Mouse (Mus musculus) CD4-positive, CD25-positive, alpha-beta regulatory T cell, adult 4 months (primary cell): ENCODE results near the gene Dnase1l3. TPM values are rescaled to one million over a fixed set of nuclear protein-coding genes. Genes with fewer than 3 reads are reported as not detected.

Source experiments
- ATAC-seq: one replicate; pipeline ENCODE4 v1.8.0; 2017
- polyA plus RNA-seq, 2 experiments: library from polyadenylated mRNA; unstranded; fragments of 100-300 nt; shearing (Covaris generic); gene quantifications; one replicate each; pipeline ENCODE4 v1.2.1; 2017

Dnase1l3 gene
- polyA plus RNA-seq, 2 experiments from 2014 or later: 4.6 to 8.5 TPM

GRCm38 (mm10) chr14:7975177-7975576 lies 19.2 kb downstream of the Dnase1l3 start:
- no peak for ATAC-seq

GRCm38 (mm10) chr14:7974643-7975042 lies 19.7 kb downstream of the Dnase1l3 start:
- no peak for ATAC-seq

GRCm38 (mm10) chr14:7971889-7972493 lies 22.4 kb downstream of the Dnase1l3 start:
- no peak for ATAC-seq

- peak; percentile 93 for ATAC-seq
Observed at GRCm38 (mm10) chr14:7964219-7964889, 30.0 kb downstream of the Dnase1l3 start.

- ATAC-seq: no peak
Observed at GRCm38 (mm10) chr14:7963160-7963559, 31.2 kb downstream of the Dnase1l3 start.

GRCm38 (mm10) chr14:7962626-7963025 lies 31.7 kb downstream of the Dnase1l3 start:
- no peak for ATAC-seq

- ATAC-seq: no peak
Observed at GRCm38 (mm10) chr14:7961714-7962113, 32.7 kb downstream of the Dnase1l3 start.

GRCm38 (mm10) chr14:7960616-7961015 lies 33.8 kb downstream of the Dnase1l3 start:
- ATAC-seq: no peak

GRCm38 (mm10) chr14:7957049-7957448 lies 37.3 kb downstream of the Dnase1l3 start, which contains the start of gene Gm45521:
Gene Gm45521, plus strand, starts transcription at chr14:7957288.
- ATAC-seq: no peak

- ATAC-seq: no peak
Observed at GRCm38 (mm10) chr14:7956427-7956826, 37.9 kb downstream of the Dnase1l3 start.

- ATAC-seq: no peak
Observed at GRCm38 (mm10) chr14:7954071-7954471, 40.3 kb downstream of the Dnase1l3 start.

- ATAC-seq: no peak
Observed at GRCm38 (mm10) chr14:7952610-7953254, 41.6 kb downstream of the Dnase1l3 start.

- ATAC-seq: no peak
Observed at GRCm38 (mm10) chr14:7951234-7951633, 43.1 kb downstream of the Dnase1l3 start.

GRCm38 (mm10) chr14:7945261-7945660 lies 49.1 kb downstream of the Dnase1l3 start:
- ATAC-seq: no peak

- no peak for ATAC-seq
Observed at GRCm38 (mm10) chr14:7944349-7945039, 49.9 kb downstream of the Dnase1l3 start.

GRCm38 (mm10) chr14:7943801-7944135 lies 50.6 kb downstream of the Dnase1l3 start:
- ATAC-seq: no peak

- ATAC-seq: no peak
Observed at GRCm38 (mm10) chr14:7943101-7943800, 51.1 kb downstream of the Dnase1l3 start.

GRCm38 (mm10) chr14:7941413-7941812 lies 53.0 kb downstream of the Dnase1l3 start:
- ATAC-seq: no peak

GRCm38 (mm10) chr14:7938809-7939784 lies 55.3 kb downstream of the Dnase1l3 start:
- ATAC-seq: no peak

- ATAC-seq: no peak
Observed at GRCm38 (mm10) chr14:7937052-7937630, 57.2 kb downstream of the Dnase1l3 start.

GRCm38 (mm10) chr14:7934166-7934565 lies 60.2 kb downstream of the Dnase1l3 start:
- ATAC-seq: no peak
